Mouse (Mus musculus): ENCODE measurements around the gene Kynu. TPM values are rescaled to one million over a fixed set of nuclear protein-coding genes. Genes with fewer than 3 reads are reported as not detected.

Gene Kynu
- 0.20 and 0.26 TPM in 2 replicates for polyA plus RNA-seq (2014; fragmentation: Nextera tagmentation; extraction: Ambion mirVana)

GRCm38 (mm10) chr2:43555062-43555888 is at the start of gene Kynu:
TSS of gene Kynu (plus strand) at chr2:43555329.
- WGBS: 37% methylated on average over 9 of the region's 9 CpGs
- Histone ChIP-seq H3K36me3 (ENCODE audit: control insufficient read depth, insufficient read depth, low read length) (no peaks in the 10 kb centered on the region), H3K27me3 (ENCODE audit: control insufficient read depth, insufficient read depth, low read length) (no peaks in the 10 kb centered on the region), H3K4me2 (ENCODE audit: low read length) (no peak within 1 kb of the TSS), H3K27ac (replicated peaks; ENCODE audit: low read depth, low read length) (no peak within 1 kb of the TSS), H3K4me3 (replicated peaks; ENCODE audit: low read depth, low read length) (no peak within 1 kb of the TSS), H3K9me3 (ENCODE audit: control insufficient read depth, low read length) (no peaks in the 10 kb centered on the region), H3K4me1 (ENCODE audit: control insufficient read depth, insufficient read depth, low read length) (no peaks in the 10 kb centered on the region), H3K9ac (replicated peaks; ENCODE audit: low read length) (no peak within 1 kb of the TSS)
- no peak for DNase-seq
- no peak for ATAC-seq (ENCODE audit: low FRiP score, low TSS enrichment)

- Histone ChIP-seq H3K4me3 (replicated peaks; ENCODE audit: low read depth, low read length) (no peak overlapping the region), H3K4me1 (ENCODE audit: control insufficient read depth, insufficient read depth, low read length) (no peaks in the 10 kb centered on the region), H3K4me2 (ENCODE audit: low read length) (no peak overlapping the region), H3K27me3 (ENCODE audit: control insufficient read depth, insufficient read depth, low read length) (no peaks in the 10 kb centered on the region), H3K9ac (replicated peaks; ENCODE audit: low read length) (no peak overlapping the region), H3K9me3 (ENCODE audit: control insufficient read depth, low read length) (no peaks in the 10 kb centered on the region), H3K36me3 (ENCODE audit: control insufficient read depth, insufficient read depth, low read length) (no peaks in the 10 kb centered on the region), H3K27ac (replicated peaks; ENCODE audit: low read depth, low read length) (no peak overlapping the region)
- DNase-seq: no peak
- WGBS: 91% methylated on average over 3 of the region's 3 CpGs
- ATAC-seq (ENCODE audit: low FRiP score, low TSS enrichment): no peak
Observed at GRCm38 (mm10) chr2:43506182-43506581, 48.9 kb upstream of the Kynu start.

DNA sequence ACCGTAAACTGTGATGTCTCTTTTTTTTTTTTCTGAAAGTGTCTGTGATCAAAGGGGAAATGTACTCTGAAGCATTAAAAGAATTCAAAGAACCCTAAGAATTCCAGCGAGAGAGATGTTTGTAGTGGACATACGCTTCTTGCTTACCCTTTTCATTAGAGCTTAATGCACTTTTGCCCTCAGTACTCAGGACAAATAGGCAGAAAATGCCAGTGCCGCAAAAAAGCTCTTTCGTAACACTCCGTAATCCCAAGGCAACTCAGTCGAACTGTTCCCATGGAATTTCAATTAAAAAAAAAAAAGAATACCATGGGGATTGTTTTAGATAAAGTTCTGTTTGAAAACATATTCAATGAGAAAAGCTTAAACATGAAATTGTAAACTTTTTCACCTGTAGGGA is 41.3 kb upstream of the Kynu start:
- WGBS: 6% methylated on average over 7 of the region's 7 CpGs
- H3K27me3 ChIP-seq (ENCODE audit: control insufficient read depth, insufficient read depth, low read length): no peaks in the 10 kb centered on the region
- H3K27ac ChIP-seq (replicated peaks; ENCODE audit: low read depth, low read length): no peak overlapping the region
- no peaks in the 10 kb centered on the region for H3K36me3 ChIP-seq (ENCODE audit: control insufficient read depth, insufficient read depth, low read length)
- no peak overlapping the region for H3K4me3 ChIP-seq (replicated peaks; ENCODE audit: low read depth, low read length)
- 0 out of 2 replicates have a peak, but pooled peaks cover 6% of the 10 kb centered on the region for H3K4me1 ChIP-seq (ENCODE audit: control insufficient read depth, insufficient read depth, low read length)
- peaks cover 5% of the 10 kb centered on the region; the same call in 1 of the 2 replicates for H3K9me3 ChIP-seq (ENCODE audit: control insufficient read depth, low read length)
- peak overlapping the region; percentile 17; the same call in 1 of the 2 replicates for H3K4me2 ChIP-seq (ENCODE audit: low read length)
- peak; percentile 21 for DNase-seq
- H3K9ac ChIP-seq (replicated peaks; ENCODE audit: low read length): no peak overlapping the region
- no peak for ATAC-seq (ENCODE audit: low FRiP score, low TSS enrichment)

DNA sequence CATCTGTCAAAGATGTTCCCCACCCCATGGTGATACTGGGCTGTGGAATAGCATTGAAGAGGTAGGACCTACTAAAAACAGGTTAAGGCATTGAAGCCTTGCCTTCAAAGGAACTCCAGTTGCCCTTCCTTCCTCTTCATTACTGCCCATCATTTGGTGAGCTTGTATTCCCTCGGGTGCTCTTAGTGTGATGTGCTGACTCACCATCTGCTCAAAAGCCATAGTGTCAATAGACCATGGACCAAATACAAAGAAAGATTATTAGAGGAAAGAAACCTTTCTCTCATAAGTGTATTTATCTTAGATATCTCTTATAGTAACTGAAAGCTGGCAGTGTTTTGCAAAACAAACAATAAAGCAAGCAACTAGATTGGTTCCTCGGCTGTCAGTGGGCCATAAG is 20.7 kb upstream of the Kynu start:
- Histone ChIP-seq H3K9ac (replicated peaks; ENCODE audit: low read length) (no peak overlapping the region), H3K27me3 (ENCODE audit: control insufficient read depth, insufficient read depth, low read length) (no peaks in the 10 kb centered on the region), H3K36me3 (ENCODE audit: control insufficient read depth, insufficient read depth, low read length) (no peaks in the 10 kb centered on the region), H3K4me2 (ENCODE audit: low read length) (no peak overlapping the region), H3K4me3 (replicated peaks; ENCODE audit: low read depth, low read length) (no peak overlapping the region), H3K27ac (replicated peaks; ENCODE audit: low read depth, low read length) (no peak overlapping the region), H3K9me3 (ENCODE audit: control insufficient read depth, low read length) (no peaks in the 10 kb centered on the region), H3K4me1 (ENCODE audit: control insufficient read depth, insufficient read depth, low read length) (no peaks in the 10 kb centered on the region)
- no peak for ATAC-seq (ENCODE audit: low FRiP score, low TSS enrichment)
- 95% methylated on average over 2 of the region's 2 CpGs for WGBS
- DNase-seq: no peak

DNA sequence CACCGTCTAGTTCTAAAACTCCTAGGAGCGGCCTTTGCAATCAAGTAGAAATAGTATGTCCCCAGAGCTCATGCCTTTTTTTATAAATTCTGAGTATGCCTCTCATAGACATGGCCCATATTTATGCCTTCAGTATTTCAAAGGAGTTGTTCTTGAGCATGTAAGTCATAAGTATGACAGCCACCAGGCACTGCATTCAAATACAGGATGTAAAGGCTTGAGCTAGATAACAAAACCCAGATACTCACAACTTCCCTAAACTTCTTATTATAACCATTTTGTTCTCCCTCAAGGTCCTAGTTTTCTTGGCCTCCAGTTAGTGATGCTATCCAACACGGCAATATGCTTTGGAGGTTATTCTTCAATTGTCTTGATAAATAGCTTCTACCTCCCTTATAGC is 12.5 kb upstream of the Kynu start:
- no peak overlapping the region for H3K27ac ChIP-seq (replicated peaks; ENCODE audit: low read depth, low read length)
- H3K4me1 ChIP-seq (ENCODE audit: control insufficient read depth, insufficient read depth, low read length): no peaks in the 10 kb centered on the region
- no peak overlapping the region for H3K4me2 ChIP-seq (ENCODE audit: low read length)
- DNase-seq (no peak), ATAC-seq (ENCODE audit: low FRiP score, low TSS enrichment) (no peak)
- no peak overlapping the region for H3K9ac ChIP-seq (replicated peaks; ENCODE audit: low read length)
- H3K9me3 ChIP-seq (ENCODE audit: control insufficient read depth, low read length): no peaks in the 10 kb centered on the region
- H3K27me3 ChIP-seq (ENCODE audit: control insufficient read depth, insufficient read depth, low read length): no peaks in the 10 kb centered on the region
- no peak overlapping the region for H3K4me3 ChIP-seq (replicated peaks; ENCODE audit: low read depth, low read length)
- H3K36me3 ChIP-seq (ENCODE audit: control insufficient read depth, insufficient read depth, low read length): no peaks in the 10 kb centered on the region
- 94% methylated on average over 3 of the region's 3 CpGs for WGBS

GRCm38 (mm10) chr2:43545665-43546064 is 9.5 kb upstream of the Kynu start:
- Histone ChIP-seq H3K4me1 (ENCODE audit: control insufficient read depth, insufficient read depth, low read length) (no peaks in the 10 kb centered on the region), H3K9ac (replicated peaks; ENCODE audit: low read length) (no peak overlapping the region), H3K27ac (replicated peaks; ENCODE audit: low read depth, low read length) (no peak overlapping the region), H3K4me2 (ENCODE audit: low read length) (no peak overlapping the region), H3K9me3 (ENCODE audit: control insufficient read depth, low read length) (no peaks in the 10 kb centered on the region), H3K36me3 (ENCODE audit: control insufficient read depth, insufficient read depth, low read length) (no peaks in the 10 kb centered on the region), H3K27me3 (ENCODE audit: control insufficient read depth, insufficient read depth, low read length) (no peaks in the 10 kb centered on the region), H3K4me3 (replicated peaks; ENCODE audit: low read depth, low read length) (no peak overlapping the region)
- ATAC-seq (ENCODE audit: low FRiP score, low TSS enrichment) (no peak), DNase-seq (no peak)
- 80% methylated on average over 3 of the region's 3 CpGs for WGBS

DNA sequence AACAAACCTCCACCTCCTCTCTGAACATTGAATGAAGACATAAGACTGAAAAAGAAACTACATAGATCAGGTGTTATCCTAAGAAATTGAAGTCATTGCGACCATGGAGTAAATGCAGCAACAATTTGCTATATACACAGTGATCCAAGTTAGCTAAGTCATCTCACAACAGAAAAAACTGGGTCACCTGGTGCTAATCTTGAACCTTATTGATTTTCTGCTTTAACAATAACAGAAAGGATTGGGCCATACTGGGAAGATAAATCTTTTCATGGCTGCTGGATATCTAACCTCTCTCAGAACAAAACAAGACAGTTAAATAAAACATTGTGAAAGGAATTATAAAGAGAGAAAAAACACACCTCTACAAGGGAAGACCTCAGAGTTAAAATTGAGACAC is 8.7 kb upstream of the Kynu start:
- DNase-seq (no peak), ATAC-seq (ENCODE audit: low FRiP score, low TSS enrichment) (no peak)
- Histone ChIP-seq H3K9me3 (ENCODE audit: control insufficient read depth, low read length) (no peaks in the 10 kb centered on the region), H3K4me1 (ENCODE audit: control insufficient read depth, insufficient read depth, low read length) (no peaks in the 10 kb centered on the region), H3K4me3 (replicated peaks; ENCODE audit: low read depth, low read length) (no peak overlapping the region), H3K27me3 (ENCODE audit: control insufficient read depth, insufficient read depth, low read length) (no peaks in the 10 kb centered on the region), H3K4me2 (ENCODE audit: low read length) (no peak overlapping the region), H3K9ac (replicated peaks; ENCODE audit: low read length) (no peak overlapping the region), H3K36me3 (ENCODE audit: control insufficient read depth, insufficient read depth, low read length) (no peaks in the 10 kb centered on the region), H3K27ac (replicated peaks; ENCODE audit: low read depth, low read length) (no peak overlapping the region)
- 88% methylated on average over 1 of the region's 1 CpGs for WGBS

- ATAC-seq (ENCODE audit: low FRiP score, low TSS enrichment) (no peak), DNase-seq (no peak)
- Histone ChIP-seq H3K4me3 (replicated peaks; ENCODE audit: low read depth, low read length) (no peak overlapping the region), H3K36me3 (ENCODE audit: control insufficient read depth, insufficient read depth, low read length) (no peaks in the 10 kb centered on the region), H3K9me3 (ENCODE audit: control insufficient read depth, low read length) (no peaks in the 10 kb centered on the region), H3K9ac (replicated peaks; ENCODE audit: low read length) (no peak overlapping the region), H3K4me1 (ENCODE audit: control insufficient read depth, insufficient read depth, low read length) (no peaks in the 10 kb centered on the region), H3K27me3 (ENCODE audit: control insufficient read depth, insufficient read depth, low read length) (no peaks in the 10 kb centered on the region), H3K4me2 (ENCODE audit: low read length) (no peak overlapping the region), H3K27ac (replicated peaks; ENCODE audit: low read depth, low read length) (no peak overlapping the region)
- 31% methylated on average over 4 of the region's 4 CpGs for WGBS
Observed at GRCm38 (mm10) chr2:43554216-43554615, 913 bp upstream of the Kynu start.

DNA sequence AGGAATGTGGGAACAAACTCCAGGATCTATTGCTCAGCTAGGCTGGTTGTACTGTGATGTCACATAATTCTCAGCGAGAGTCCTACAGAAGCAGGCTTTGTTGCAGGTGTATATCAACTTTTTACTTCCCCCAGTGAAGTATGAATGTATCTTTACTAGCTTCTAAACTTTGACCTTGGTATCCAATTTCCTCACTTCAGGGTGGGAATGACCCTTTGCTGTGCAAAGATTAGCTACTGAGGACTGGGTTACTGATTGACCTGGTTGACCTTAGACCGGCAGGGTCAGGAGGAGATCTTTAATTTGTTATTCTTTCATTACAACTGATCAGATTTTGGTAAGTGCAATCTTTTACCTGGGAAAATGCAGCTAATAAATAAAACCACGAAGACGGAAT is 758 bp downstream of the Kynu start:
- Histone ChIP-seq H3K4me3 (replicated peaks; ENCODE audit: low read depth, low read length) (no peak overlapping the region), H3K9ac (replicated peaks; ENCODE audit: low read length) (no peak overlapping the region)

More for the DNA sequence above, 758 bp downstream of the Kynu start:
- Histone ChIP-seq H3K4me2 (ENCODE audit: low read length) (no peak overlapping the region), H3K4me1 (ENCODE audit: control insufficient read depth, insufficient read depth, low read length) (no peaks in the 10 kb centered on the region), H3K27me3 (ENCODE audit: control insufficient read depth, insufficient read depth, low read length) (no peaks in the 10 kb centered on the region), H3K27ac (replicated peaks; ENCODE audit: low read depth, low read length) (no peak overlapping the region), H3K9me3 (ENCODE audit: control insufficient read depth, low read length) (no peaks in the 10 kb centered on the region), H3K36me3 (ENCODE audit: control insufficient read depth, insufficient read depth, low read length) (no peaks in the 10 kb centered on the region)
- DNase-seq: no peak
- ATAC-seq (ENCODE audit: low FRiP score, low TSS enrichment): no peak
- WGBS: 66% methylated on average over 4 of the region's 4 CpGs

All from midbrain, embryonic 14.5 days (tissue).